Mouse (Mus musculus): ENCODE measurements around the gene Max.
A peak's percentile ranks its signal among the peaks of the same experiment; 100 is the strongest.

Gene Max

DNA sequence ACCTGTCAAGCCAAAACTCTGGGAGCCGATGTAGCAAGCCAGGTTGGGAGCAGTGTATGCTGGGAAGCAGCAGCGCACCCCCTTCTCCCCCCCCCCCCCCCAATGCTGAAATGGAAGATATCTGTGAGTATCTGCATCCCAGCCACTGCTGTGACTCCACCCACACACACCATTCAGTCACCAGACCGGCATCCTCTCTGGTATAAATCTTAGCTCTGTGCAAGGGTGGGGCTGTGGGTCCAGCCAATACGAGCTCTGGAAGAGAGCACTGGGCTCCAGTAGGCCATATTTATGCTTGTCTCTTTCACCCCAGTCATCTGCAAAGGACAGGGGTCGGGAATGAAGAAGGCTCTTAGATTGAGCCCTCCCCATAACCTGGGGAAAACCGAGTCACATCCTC lies 41.6 kb downstream of the Max start:
- no peak for DNase-seq (ENCODE audit: low spot score)

DNA sequence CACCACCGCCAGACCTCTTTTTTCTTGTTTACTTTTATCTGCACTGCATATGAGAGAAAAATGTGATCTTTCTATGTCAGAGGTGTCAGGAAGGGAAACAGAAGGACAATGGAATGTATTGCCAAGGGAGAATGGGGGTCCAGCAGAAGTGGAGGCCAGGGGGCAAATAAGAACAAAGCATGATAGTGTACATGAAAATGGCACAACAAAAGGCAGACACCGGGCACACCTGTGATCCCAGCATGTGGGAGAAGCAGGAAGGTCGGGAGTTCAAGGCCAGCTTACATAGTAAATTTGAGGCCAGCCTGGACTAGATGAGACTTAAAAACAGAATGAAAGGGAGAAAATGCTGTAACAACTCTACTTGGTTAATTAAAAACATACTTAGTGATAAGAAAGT lies 43.1 kb downstream of the Max start:
- DNase-seq (ENCODE audit: low spot score), result no peak

DNA sequence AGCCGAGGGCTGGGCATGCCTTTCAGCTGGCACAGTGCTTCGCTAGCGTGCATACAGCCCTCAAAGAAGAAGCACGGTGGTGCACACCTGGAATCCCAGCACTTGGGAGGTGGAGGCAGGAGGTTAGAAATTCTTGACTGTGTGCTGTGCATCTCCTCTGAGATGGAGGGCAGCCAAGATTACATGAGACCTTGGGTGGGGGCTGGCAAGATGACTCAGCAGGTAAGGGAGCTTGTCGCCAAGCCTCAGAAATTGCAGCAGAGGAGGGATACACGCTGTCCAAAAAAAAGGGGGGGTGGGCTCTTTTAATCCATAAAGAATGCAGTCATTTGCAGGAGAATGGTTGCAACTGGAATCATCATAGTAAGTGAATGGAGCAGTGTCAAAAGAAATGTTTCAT lies 43.9 kb downstream of the Max start:
- no peak for DNase-seq (ENCODE audit: low spot score)

GRCm38 (mm10) chr12:76916163-76916562 lies 45.8 kb downstream of the Max start:
- DNase-seq (ENCODE audit: low spot score), result no peak

DNA sequence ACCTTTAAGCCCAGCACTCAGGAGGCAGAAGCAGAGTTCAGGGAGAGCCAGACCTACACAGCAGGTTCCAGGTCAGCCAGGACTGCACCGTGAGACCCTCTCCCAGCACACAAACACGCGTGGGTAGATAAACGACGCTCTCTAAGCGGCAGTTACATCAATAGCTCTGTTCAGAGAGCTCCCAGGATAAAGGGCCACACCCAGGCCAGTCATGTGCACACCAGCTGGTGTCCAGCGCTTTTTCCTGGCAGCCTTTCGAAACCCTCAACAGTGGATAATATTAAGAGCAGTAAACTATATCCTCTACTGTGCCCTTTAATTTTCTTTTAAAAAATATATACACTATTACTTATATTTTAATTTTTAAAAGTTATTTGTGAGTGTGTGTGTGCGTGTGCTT lies 49.8 kb downstream of the Max start:
- DNase-seq (ENCODE audit: low spot score), result no peak

DNA sequence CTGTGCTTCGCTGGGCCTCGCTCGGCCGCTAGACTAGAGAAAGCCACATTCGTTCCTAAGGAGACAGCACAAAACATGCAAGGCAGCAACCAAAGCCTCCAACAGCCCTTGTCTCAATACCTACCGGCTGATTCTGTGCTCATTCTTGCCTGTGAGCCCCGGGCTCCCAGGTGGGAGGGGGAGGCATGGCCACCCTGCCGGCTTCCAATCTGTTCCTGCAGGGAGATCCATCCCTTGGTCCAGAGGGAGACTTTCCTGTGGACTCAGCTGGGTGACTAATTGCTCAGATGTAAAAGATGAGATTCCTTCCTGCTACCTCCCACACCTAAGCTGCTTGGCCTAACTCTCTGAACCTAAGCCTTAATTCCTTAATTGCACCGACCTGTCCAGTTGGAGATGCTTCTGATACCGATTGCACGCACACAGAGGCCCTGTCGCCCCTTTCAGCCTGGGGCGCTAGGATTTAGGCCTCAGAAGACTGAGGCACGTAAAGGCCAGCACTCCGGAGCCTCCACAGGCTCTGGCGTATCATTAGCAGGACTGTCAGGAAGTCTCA lies 50.8 kb downstream of the Max start:
- no peak for DNase-seq (ENCODE audit: low spot score)

GRCm38 (mm10) chr12:76910258-76910940 lies 51.6 kb downstream of the Max start:
- peak; percentile 62 for DNase-seq (ENCODE audit: low spot score)

DNA sequence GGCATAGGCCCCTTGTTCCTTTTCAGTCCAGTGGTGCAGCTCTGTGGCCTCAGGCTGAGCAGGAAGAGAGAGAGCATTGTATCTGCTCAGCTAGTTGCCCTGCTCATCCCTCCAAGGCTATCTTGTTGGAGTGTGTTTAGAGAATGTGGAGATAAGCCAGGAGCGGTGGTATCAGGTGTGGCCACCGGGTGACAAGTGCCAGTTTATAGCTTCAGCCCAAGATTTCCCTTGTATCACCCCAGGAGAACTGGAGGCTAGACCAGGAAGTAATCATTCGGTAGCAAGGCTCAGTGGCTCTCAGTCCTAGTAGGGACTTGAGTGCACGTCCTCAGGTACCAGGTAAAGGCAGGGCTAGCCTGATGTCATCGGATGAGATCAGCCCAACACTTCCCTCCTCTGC lies 52.8 kb downstream of the Max start:
- no peak for DNase-seq (ENCODE audit: low spot score)

GRCm38 (mm10) chr12:76906278-76906677 lies 55.7 kb downstream of the Max start:
- no peak for DNase-seq (ENCODE audit: low spot score)

- no peak for DNase-seq (ENCODE audit: low spot score)
Measured at GRCm38 (mm10) chr12:76901508-76902294, 60.3 kb downstream of the Max start.

DNA sequence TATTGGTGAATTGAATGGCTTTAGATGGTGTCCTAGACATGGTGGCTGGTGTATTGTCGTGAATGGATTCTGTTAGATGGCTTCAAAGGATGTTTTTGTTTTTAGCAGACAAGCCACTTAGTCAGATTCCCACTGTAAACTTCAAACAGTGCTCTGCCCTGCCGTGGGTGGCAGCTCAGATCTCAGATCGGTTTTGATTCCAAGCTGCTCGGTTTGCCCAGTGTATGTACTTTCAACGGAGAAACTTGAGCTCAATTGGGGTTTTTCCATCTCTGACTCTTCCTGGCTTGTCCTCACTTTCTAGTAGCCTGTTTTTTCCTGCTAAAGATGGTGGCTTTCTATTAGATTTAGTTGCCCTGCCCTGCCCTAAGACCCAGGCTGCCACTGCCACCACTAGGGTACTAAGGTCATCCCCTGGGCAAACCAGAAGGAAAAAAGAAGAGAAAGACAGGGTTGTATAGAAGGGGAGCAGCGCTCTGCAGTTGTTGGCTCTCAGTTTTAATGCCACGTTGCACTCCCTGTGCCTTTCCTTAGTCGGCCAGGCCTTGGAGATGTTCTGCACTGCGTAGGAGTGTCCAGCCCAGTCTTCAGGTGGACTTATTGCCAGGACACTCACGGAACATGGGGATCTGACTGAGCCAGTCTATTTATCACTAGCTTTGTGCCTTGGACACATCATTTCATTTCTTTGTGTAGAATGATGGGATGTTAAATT lies 62.6 kb downstream of the Max start:
- DNase-seq (ENCODE audit: low spot score), result no peak

- DNase-seq (ENCODE audit: low spot score), result no peak
Measured at GRCm38 (mm10) chr12:76898141-76898540, 63.9 kb downstream of the Max start.

GRCm38 (mm10) chr12:76897006-76897405 lies 65.0 kb downstream of the Max start:
- DNase-seq (ENCODE audit: low spot score), result no peak

GRCm38 (mm10) chr12:76896566-76896965 lies 65.4 kb downstream of the Max start:
- DNase-seq (ENCODE audit: low spot score), result no peak

- DNase-seq (ENCODE audit: low spot score), result no peak
Measured at GRCm38 (mm10) chr12:76895777-76896176, 66.2 kb downstream of the Max start.

GRCm38 (mm10) chr12:76894792-76895559 lies 67.0 kb downstream of the Max start:
- no peak for DNase-seq (ENCODE audit: low spot score)

DNA sequence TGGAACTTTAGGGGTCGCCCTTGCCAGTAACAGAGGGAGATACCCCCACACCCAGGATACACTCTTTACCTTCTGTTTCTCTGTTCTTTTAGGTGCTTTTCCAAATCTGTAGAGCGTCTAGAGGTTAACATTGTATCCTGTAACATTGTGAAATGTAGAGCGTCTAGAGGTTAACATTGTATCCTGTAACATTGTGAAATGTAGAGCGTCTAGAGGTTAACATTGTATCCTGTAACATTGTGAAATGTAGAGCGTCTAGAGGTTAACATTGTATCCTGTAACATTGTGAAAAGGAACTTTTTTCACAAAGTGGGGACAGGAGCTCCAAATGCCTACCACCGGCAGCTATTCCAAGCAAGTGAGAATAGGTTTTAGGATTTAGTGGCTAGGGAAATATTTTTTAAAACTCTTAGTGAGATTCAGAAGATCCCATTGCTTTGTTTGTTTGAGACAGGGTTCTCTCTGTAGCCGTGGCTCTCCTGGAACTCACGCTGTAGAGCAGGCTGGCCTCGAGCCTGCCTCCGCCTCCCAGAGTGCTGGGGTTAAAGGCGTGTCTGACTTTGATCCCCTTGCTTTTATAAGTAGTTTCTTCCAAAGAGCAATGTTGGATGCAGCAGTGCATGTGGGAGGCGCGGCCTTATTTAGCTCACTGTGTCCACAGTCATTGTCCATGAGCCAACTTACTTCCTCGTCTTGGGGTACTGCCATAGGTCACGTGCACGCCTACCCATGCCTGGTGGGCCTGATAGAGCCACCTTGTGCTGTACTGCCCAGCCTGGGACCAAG lies 68.9 kb downstream of the Max start:
- DNase-seq (ENCODE audit: low spot score), result no peak

DNA sequence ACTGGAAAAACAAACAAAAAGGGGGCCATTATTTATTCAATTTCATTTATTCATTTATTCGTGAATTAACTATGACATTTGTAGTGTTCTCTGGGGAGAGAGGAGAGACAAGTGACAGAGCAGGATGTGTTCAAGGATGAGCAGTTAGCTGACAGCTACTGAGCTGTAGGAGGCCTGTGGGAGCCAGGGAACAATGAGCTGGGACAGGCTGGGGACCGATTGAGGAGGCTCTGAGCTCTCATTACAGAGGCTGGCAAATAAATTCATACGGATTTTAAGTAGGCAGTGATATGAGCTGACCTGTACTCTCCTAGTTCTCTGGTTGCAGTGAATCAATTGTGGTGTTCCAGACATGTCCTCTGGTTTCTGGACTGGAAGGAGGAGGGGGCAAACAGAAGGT lies 70.8 kb downstream of the Max start:
- DNase-seq (ENCODE audit: low spot score), result no peak

GRCm38 (mm10) chr12:76889404-76890184 lies 72.4 kb downstream of the Max start:
- DNase-seq (ENCODE audit: low spot score), result no peak

GRCm38 (mm10) chr12:76887941-76888340 lies 74.1 kb downstream of the Max start:
- DNase-seq (ENCODE audit: low spot score), result no peak

Measured in ovary, postnatal 36 days (tissue).